17 mouse cellular contexts compared by ENCODE assay signal in the genomic region with DNA sequence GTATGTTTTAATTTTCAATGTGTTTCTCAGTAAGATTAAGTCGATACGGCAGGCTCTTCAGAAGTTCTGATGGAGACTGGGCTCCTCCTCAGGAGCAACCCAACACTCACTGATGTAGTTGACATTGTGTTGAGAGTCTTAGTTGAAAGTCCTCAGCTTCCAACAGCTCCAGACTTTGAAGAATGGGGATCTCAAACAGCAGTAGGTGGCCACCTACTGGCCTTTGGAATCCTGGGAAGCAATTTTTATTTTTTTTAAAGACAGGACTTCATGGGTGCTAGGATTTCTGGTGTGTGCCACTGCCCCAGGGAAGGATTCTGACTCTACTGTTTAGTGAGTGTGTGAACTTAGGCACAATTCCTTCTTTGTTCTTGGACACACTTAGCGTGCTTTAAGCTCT.
"Had no signal": no experiment of that assay in that cellular context is flagged by ENCODE, and none has a peak within 500 bp of the region (broad histone marks: within the 10 kb centered on the region; RNA-seq: fewer than 3 reads in every experiment).

No protein-coding gene starts in this region.

- H3K27ac ChIP-seq: limb, embryonic 12.5 days; liver, embryonic 15.5 days; lung, embryonic 15.5 days; macrophage; midbrain, embryonic 15.5 days; neural tube, embryonic 13.5 days had no signal

- H3K4me3 ChIP-seq: limb, embryonic 12.5 days; liver, embryonic 15.5 days; lung, embryonic 15.5 days; megakaryocyte, embryonic 14.5 days; midbrain, embryonic 15.5 days; neural tube, embryonic 13.5 days had no signal

- H3K4me2 ChIP-seq: limb, embryonic 12.5 days; liver, embryonic 15.5 days; lung, embryonic 15.5 days; midbrain, embryonic 11.5 days; midbrain, embryonic 15.5 days; neural tube, embryonic 13.5 days had no signal

- H3K27me3 ChIP-seq: liver, embryonic 15.5 days; lung, embryonic 15.5 days; megakaryocyte, embryonic 14.5 days; midbrain, embryonic 15.5 days; neural tube, embryonic 13.5 days had no signal

- H3K9ac ChIP-seq: limb, embryonic 12.5 days; liver, embryonic 15.5 days; lung, embryonic 15.5 days; midbrain, embryonic 15.5 days; neural tube, embryonic 13.5 days had no signal

- H3K9me3 ChIP-seq: limb, embryonic 12.5 days; liver, embryonic 15.5 days; lung, embryonic 15.5 days; megakaryocyte, embryonic 14.5 days; midbrain, embryonic 15.5 days; neural tube, embryonic 13.5 days had no signal

- H3K36me3 ChIP-seq: limb, embryonic 12.5 days; liver, embryonic 15.5 days; lung, embryonic 15.5 days; midbrain, embryonic 15.5 days; neural tube, embryonic 13.5 days had no signal

- DNase-seq: kidney, adult 9 months; kidney, postnatal 10 days; kidney, postnatal 4 days; lung, postnatal 14 days; right cerebral cortex, adult 18-20 months; right cerebral cortex, postnatal 25 days; thymus, adult 18-20 months; thymus, postnatal 14 days had no signal

- H3K4me1 ChIP-seq: limb, embryonic 12.5 days; lung, embryonic 15.5 days; midbrain, embryonic 15.5 days; neural tube, embryonic 13.5 days had no signal

- ATAC-seq: intestine, postnatal 0 days; midbrain, embryonic 15.5 days had no signal
